Mouse (Mus musculus) pancreas, adult 10 weeks (tissue): ENCODE results near the gene Tfeb. TPM values are rescaled to one million over a fixed set of nuclear protein-coding genes. Genes with fewer than 3 reads are reported as not detected.

Experiments used
- polyA plus RNA-seq: library from polyadenylated mRNA; stranded (reverse); fragments of 350-450 nt; fragmentation: Illumina TruSeq; extraction: RNeasy Lipid Tissue Mini Kit (QIAGEN cat#74804); gene quantifications from one replicate; pipeline ENCODE4 v1.2.3, GENCODE M21; 2015; ENCODE audit warnings: low read depth, low replicate concordance; ENCODE audit not compliant: insufficient read depth

The Tfeb gene
- 3.0 TPM for polyA plus RNA-seq

DNA sequence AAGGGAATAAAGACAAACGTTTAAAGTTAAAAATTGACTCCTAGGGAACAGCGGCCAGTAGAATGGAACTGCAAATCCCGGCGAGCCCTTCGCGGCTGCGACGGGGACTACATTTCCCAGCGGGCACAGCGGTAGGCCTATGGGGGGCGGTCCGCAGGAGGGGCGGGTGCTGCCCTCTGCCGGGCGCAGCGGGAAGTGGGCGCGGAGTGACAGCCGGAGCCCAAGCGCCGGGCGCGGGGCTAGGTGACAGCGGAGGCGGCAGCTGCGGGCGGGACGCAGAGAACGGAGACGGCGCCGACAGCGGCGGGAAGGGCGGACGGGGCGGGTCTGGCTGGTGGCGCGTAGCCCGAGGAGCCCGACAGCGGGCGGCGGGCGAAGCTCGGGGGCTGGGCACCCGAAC is at the start of gene Tfeb:
TSS of gene Tfeb (plus strand) at position 175 of the 400 bp plus-strand sequence.

GRCm38 (mm10) chr17:47688344-47688607 is 48.6 kb upstream of the Tfeb start, which contains the start of gene Tomm6:
Gene Tomm6 (minus strand): TSS chr17:47688386.

DNA sequence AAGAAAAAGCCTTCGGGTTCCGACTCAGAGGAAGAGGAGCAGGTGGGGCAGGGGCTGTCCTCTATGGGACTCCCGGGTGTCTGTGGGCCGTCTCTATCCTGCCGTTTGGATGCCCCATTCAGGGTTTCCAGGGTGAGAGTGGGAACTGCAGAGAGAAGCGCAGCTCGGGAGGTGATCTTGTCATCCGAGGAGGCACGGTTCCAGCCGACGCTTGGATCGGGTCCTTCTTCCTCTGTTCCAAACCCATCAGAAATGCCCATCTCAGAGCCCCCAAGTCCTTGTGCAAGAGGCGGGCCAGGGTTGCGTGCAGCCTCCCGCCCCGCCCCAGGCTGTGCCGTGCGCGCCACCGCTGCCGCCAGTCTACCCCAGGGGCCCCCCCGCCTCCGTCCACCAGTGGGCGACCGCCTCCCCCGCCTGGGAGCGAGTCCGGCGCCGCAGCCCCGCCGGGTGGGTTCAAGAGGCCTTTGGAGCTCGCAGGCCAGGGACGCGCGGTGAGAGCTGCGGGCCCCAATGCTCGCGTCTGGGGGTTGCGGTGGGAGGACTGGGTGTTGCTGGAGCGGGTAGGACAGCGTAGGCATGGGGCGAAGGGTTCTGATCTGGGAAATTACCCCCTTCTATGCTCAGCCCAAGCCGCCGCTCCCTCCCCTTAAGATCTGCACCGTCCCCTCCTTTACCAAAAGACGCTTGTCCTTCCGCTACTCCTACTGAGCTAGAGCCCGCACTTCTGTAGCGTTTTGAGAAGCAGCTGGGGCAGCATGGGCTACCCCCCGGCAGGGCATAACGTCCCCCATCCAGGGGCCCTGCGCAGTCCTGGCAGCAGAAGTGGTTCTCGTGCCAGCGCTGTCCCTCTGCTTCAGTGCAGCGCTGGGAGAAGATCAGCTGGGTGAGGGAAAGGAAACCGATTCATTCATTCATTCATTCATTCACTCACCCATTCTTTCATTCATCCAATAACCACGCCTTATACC is 47.9 kb upstream of the Tfeb start, which contains the start of gene Frs3:
TSS of gene Frs3 (plus strand) at position 423 of the 968 bp plus-strand sequence.

GRCm38 (mm10) chr17:47694442-47694502 is 42.6 kb upstream of the Tfeb start, which contains the start of gene Gm21981:
Gene Gm21981 (minus strand): TSS chr17:47694455.

GRCm38 (mm10) chr17:47694503-47695336 is 42.1 kb upstream of the Tfeb start, which contains the start of gene Prickle4:
Gene Prickle4 (minus strand): TSS chr17:47694736.

DNA sequence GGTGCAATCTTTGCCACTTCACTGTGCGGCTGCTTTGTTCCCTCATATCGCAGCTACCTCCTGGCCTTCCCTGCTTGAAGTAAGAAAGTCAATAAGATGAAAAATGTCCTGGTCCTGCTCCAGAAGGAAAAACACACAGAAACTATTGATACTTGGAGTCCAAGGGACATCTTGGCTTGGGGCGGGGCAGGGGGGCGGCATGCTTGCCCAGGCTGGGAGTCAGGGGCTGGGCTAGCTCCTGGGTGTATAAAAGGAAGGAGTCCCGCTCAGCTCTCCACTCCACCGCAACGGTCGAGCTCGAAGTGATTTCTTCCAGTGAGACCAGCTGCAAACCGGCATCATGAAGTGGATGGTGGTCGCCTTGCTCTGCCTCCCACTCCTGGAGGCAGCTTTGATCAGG is 10.3 kb upstream of the Tfeb start, which contains the start of gene Pgc:
TSS of gene Pgc (plus strand) at position 277 of the 400 bp plus-strand sequence.

GRCm38 (mm10) chr17:47834482-47834767 is 97.6 kb downstream of the Tfeb start, which contains the start of gene Mdfi:
Gene Mdfi (minus strand): TSS chr17:47834691.

Other genes with a start within 250 kb of the Tfeb start
- 7.5 TPM for gene Taf8, start 234.7 kb upstream of the Tfeb start, polyA plus RNA-seq
- 26.9 TPM for gene Ccnd3, start 232.0 kb upstream of the Tfeb start, polyA plus RNA-seq
- gene Bysl, start 125.5 kb upstream of the Tfeb start, polyA plus RNA-seq = 2.4 TPM
- 12.8 TPM for gene Med20, start 125.4 kb upstream of the Tfeb start, polyA plus RNA-seq
- not detected for gene Gm20517, start 125.4 kb upstream of the Tfeb start, polyA plus RNA-seq
- 1.1 TPM for gene Usp49, start 106.3 kb upstream of the Tfeb start, polyA plus RNA-seq
- 71.8 TPM for gene Tomm6, start 48.6 kb upstream of the Tfeb start, polyA plus RNA-seq
- 1.5 TPM for gene Frs3, start 48.0 kb upstream of the Tfeb start, polyA plus RNA-seq
- 0.42 TPM for gene Gm21981, start 42.6 kb upstream of the Tfeb start, polyA plus RNA-seq
- 2.3 TPM for gene Prickle4, start 42.3 kb upstream of the Tfeb start, polyA plus RNA-seq
- gene Pgc, start 10.2 kb upstream of the Tfeb start, polyA plus RNA-seq = not detected
- 1.0 TPM for gene Mdfi, start 97.7 kb downstream of the Tfeb start, polyA plus RNA-seq
- gene Foxp4, start 187.6 kb downstream of the Tfeb start, polyA plus RNA-seq = 8.8 TPM